Mouse (Mus musculus) brain, adult 2 months (tissue): ENCODE measurements around the gene Med12l.
"Not testable (repeated sequence)": the region's sequence is repeated elsewhere in the genome, so short reads cannot be mapped to it uniquely, and the experiment has no call there.

Source experiments
- DNase-seq: peaks from one replicate; pipeline ENCODE4 v3.0.0; 2011; ENCODE audit warnings: low read depth, low spot score

Gene Med12l

GRCm38 (mm10) chr3:59098540-59098939 is 92.9 kb downstream of the Med12l start:
- DNase-seq: no peak

GRCm38 (mm10) chr3:59101218-59101986 is 95.8 kb downstream of the Med12l start, which contains the start of gene Gpr171:
Gene Gpr171 (minus strand): TSS chr3:59101821.
- no peak for DNase-seq

GRCm38 (mm10) chr3:59102146-59102545 is 96.5 kb downstream of the Med12l start:
- no peak for DNase-seq

GRCm38 (mm10) chr3:59104462-59104861 is 98.8 kb downstream of the Med12l start:
- no peak for DNase-seq

- no peak for DNase-seq
These were observed 101.8 kb downstream of the Med12l start for GRCm38 (mm10) chr3:59107439-59107838.

- not testable (repeated sequence) for DNase-seq
These were observed 104.2 kb downstream of the Med12l start for GRCm38 (mm10) chr3:59109834-59110233.

GRCm38 (mm10) chr3:59111944-59112343 is 106.3 kb downstream of the Med12l start:
- DNase-seq: no peak

- DNase-seq: not testable (repeated sequence)
These were observed 107.7 kb downstream of the Med12l start for GRCm38 (mm10) chr3:59113291-59113690.

- no peak for DNase-seq
These were observed 108.4 kb downstream of the Med12l start for GRCm38 (mm10) chr3:59113973-59114517.

GRCm38 (mm10) chr3:59121067-59121730 is 115.6 kb downstream of the Med12l start:
- DNase-seq: peak; percentile 55

- DNase-seq: no peak
These were observed 116.3 kb downstream of the Med12l start for GRCm38 (mm10) chr3:59121780-59122449.

GRCm38 (mm10) chr3:59125022-59125421 is 119.4 kb downstream of the Med12l start:
- DNase-seq: no peak

- DNase-seq: no peak
These were observed 120.3 kb downstream of the Med12l start for GRCm38 (mm10) chr3:59125783-59126555.

- no peak for DNase-seq
These were observed 123.1 kb downstream of the Med12l start for GRCm38 (mm10) chr3:59128681-59129080.

GRCm38 (mm10) chr3:59129547-59129946 is 123.9 kb downstream of the Med12l start:
- DNase-seq: no peak

- DNase-seq: no peak
These were observed 124.8 kb downstream of the Med12l start for GRCm38 (mm10) chr3:59130431-59130830.

GRCm38 (mm10) chr3:59131081-59131480 is 125.5 kb downstream of the Med12l start:
- no peak for DNase-seq

GRCm38 (mm10) chr3:59131966-59132365 is 126.3 kb downstream of the Med12l start:
- no peak for DNase-seq

GRCm38 (mm10) chr3:59133189-59133588 is 127.6 kb downstream of the Med12l start:
- DNase-seq: no peak

- DNase-seq: peak; percentile 47
These were observed 130.5 kb downstream of the Med12l start for GRCm38 (mm10) chr3:59135911-59136653.
